Mouse (Mus musculus): ENCODE measurements at regions not wholly inside any gene's neighbourhood (a gene's known extent, or its start where the extent isn't known, plus 50 kb on each side); places are given as distances from the start of the nearest gene placed in this dataset.

DNA sequence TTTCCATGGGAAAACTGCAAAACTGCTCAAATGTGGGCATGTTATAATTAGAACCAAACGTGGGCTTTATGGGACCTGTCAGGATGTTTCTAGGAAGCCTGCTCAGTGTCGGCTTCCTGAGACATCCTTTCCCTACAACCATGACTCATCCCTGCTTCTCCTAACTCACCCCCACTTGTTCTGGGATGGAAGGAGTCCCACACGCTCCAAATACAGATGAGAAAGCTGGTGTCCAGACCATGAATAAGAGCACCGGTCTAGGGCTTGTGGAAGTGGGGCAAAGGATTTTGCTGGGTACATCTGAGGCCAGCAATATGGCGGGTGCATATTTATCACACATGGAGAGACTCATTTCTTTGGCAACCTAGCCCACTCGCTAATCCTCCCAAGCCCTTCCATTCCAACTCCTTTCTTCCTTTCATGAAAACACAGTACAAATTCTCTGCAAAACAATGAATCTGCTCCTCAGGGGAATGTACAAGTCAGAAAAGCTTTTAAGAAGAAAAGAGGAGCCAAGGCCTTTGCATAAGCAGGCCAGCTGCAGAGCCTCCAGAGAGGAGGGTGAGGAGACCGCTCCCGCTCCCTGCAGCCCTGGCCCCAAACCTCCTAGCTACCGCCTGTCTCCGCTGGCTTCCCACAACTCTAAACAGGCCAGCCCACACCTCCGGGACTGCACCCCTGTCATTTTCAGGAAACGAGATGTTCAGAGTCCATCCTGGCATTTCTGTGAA, 103.1 kb upstream of the Spred1 start:
- no peak for TF ChIP-seq POLR2A (IDR thresholded peaks at IDR 0.05; ENCODE audit: control insufficient read depth, low read depth, low read length)
- TF ChIP-seq CTCF (IDR thresholded peaks at IDR 0.05; ENCODE audit: control insufficient read depth, insufficient read depth, insufficient replicate concordance, low read depth, low read length) = no peak
